Mouse (Mus musculus): ENCODE data around the gene Olfr657. TPM values are rescaled to one million over a fixed set of nuclear protein-coding genes. Genes with fewer than 3 reads are reported as not detected.

Olfr657 gene
- polyA plus RNA-seq (2016; fragmentation: Nextera tagmentation; extraction: Ambion mirVana), result not detected in 2 replicates

DNA sequence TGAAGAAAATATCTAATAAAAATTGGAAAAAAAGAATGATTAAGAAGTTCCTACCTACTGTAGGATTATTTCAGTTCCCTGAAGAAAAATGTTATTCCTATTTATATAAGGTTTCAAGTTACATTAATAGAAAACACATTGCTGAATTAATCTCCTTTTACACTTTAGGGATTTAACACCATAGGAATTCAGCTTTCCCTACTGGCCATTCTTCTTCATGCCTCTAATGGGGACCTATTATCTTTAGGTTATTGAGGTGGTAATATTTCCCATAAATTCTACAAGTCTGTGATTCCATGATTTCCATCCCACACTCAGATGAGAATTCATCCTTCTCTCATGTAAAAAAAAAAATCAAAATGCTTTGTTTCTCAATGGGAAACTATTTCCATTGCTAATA lies at the start of gene Olfr657:
Gene Olfr657 (plus strand): TSS at position 301 of the 400 bp plus-strand sequence.
- ATAC-seq (ENCODE audit: insufficient number of reproducible peaks, low FRiP score), result no peak

DNA sequence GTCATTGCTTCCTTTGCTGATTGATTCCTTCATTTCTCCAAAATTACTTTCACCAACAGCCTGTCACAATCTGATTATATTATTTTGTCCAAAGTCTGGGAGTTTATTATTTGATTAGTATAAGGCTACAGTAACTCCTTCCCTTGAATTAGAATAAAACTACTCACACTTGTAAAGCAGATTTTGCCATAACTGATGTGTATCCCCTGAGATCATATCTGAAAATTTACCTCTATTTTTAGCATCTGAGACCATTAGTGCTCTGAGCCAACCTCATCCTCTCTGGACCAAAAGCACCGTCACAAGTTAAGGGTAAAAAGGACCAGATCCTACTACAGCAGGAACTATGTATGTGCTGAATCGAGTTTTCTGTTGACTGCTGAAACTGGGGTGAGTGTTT lies 47.6 kb upstream of the Olfr657 start, which contains the start of gene Olfr653:
Gene Olfr653 (plus strand): TSS at position 301 of the 400 bp plus-strand sequence.
- no peak within 1 kb of the TSS for H3K4me2 ChIP-seq
- ATAC-seq (ENCODE audit: insufficient number of reproducible peaks, low FRiP score), result no peak
- no peaks in the 10 kb centered on the region for H3K9me3 ChIP-seq (replicated peaks)
- WGBS, result 44% methylated on average over 2 of the region's 2 CpGs
- H3K27ac ChIP-seq (ENCODE audit: poor library complexity, severe bottlenecking), result no peak within 1 kb of the TSS
- no peaks in the 10 kb centered on the region for H3K4me1 ChIP-seq (replicated peaks)
- no peak within 1 kb of the TSS for H3K4me3 ChIP-seq
- H3K27me3 ChIP-seq (replicated peaks), result no peaks in the 10 kb centered on the region
- H3K36me3 ChIP-seq, result no peaks in the 10 kb centered on the region
- H3K9ac ChIP-seq, result no peak within 1 kb of the TSS

More for the DNA sequence above, at the start of gene Olfr657:
- Histone ChIP-seq H3K27me3 (replicated peaks) (no peaks in the 10 kb centered on the region), H3K4me2 (no peak within 1 kb of the TSS), H3K9ac (no peak within 1 kb of the TSS), H3K4me1 (replicated peaks) (no peaks in the 10 kb centered on the region), H3K4me3 (no peak within 1 kb of the TSS), H3K27ac (ENCODE audit: poor library complexity, severe bottlenecking) (no peak within 1 kb of the TSS), H3K9me3 (replicated peaks) (no peaks in the 10 kb centered on the region), H3K36me3 (no peaks in the 10 kb centered on the region)

DNA sequence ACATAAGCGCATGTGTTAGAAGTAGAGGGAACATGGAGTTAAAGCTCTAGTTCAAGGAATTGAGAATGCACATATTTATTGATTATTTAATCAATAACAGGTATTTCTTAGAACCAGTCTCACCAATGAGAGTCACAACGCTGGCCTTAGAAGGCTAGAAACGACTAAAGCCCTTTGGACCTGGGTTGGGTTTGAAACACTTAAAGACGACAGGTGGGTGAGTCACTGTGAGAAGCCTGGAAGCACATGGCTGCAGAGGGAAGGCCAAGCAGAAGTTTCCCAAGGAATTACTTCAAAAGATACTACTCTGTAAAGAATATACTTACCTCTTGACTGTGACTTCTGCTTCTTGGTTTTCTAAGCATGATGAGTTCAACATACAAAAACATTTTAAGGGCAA lies 43.7 kb upstream of the Olfr657 start:
- no peak overlapping the region for H3K27ac ChIP-seq (ENCODE audit: poor library complexity, severe bottlenecking)
- 83% methylated on average over 4 of the region's 4 CpGs for WGBS
- H3K4me2 ChIP-seq, result no peak overlapping the region
- no peak for ATAC-seq (ENCODE audit: insufficient number of reproducible peaks, low FRiP score)
- H3K27me3 ChIP-seq (replicated peaks), result no peaks in the 10 kb centered on the region
- H3K4me1 ChIP-seq (replicated peaks), result no peaks in the 10 kb centered on the region
- H3K4me3 ChIP-seq, result no peak overlapping the region
- H3K36me3 ChIP-seq, result no peaks in the 10 kb centered on the region
- no peak overlapping the region for H3K9ac ChIP-seq
- H3K9me3 ChIP-seq (replicated peaks), result no peaks in the 10 kb centered on the region

DNA sequence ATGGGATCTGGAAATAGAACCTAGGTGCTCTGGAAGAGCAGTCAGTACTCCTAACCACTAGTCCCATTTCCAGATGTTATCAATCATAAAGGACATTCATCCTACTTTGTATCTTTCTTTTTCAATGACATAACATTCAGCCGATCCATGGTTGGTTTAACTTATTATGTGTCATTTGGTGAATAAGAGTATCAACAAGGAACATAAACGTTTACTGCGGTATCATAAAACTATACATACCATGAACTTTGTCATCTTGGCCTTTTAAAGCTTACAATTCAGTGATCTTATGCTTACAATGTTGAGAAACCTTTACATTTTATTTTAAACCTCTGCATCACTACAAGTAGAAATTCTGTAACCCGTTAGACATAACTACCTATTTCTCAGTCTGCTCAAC lies 43.2 kb upstream of the Olfr657 start:
- no peak overlapping the region for H3K4me2 ChIP-seq
- H3K27ac ChIP-seq (ENCODE audit: poor library complexity, severe bottlenecking), result no peak overlapping the region
- no peak overlapping the region for H3K9ac ChIP-seq
- ATAC-seq (ENCODE audit: insufficient number of reproducible peaks, low FRiP score), result no peak
- no peaks in the 10 kb centered on the region for H3K4me1 ChIP-seq (replicated peaks)
- 79% methylated on average over 4 of the region's 4 CpGs for WGBS
- no peak overlapping the region for H3K4me3 ChIP-seq
- no peaks in the 10 kb centered on the region for H3K36me3 ChIP-seq
- H3K27me3 ChIP-seq (replicated peaks), result no peaks in the 10 kb centered on the region
- H3K9me3 ChIP-seq (replicated peaks), result no peaks in the 10 kb centered on the region

DNA sequence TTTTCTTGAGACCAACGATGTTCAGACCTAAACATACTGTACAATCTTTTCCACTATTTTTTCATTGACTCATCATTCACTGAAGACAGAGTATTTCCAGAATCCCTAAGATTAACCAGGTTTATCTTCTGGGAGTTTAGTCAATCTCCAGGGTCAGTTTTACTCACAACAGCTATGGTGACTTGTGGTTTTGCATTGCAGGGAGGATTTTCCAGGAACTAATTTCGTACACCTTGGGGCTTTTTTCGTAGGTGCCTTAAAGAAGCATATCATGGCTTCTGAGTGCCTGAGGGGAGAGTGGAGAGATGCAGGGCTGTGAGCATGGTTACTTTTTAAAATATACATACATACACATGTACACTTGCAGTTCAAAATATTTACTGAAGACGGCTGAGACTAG lies 37.9 kb upstream of the Olfr657 start, which contains the start of gene Olfr654:
Gene Olfr654 (plus strand): TSS at position 301 of the 400 bp plus-strand sequence.
- Histone ChIP-seq H3K9me3 (replicated peaks) (0 out of 2 replicates have a peak, but pooled peaks cover 3% of the 10 kb centered on the region), H3K27me3 (replicated peaks) (no peaks in the 10 kb centered on the region; the same call in 1 of the 2 replicates), H3K9ac (no peak within 1 kb of the TSS), H3K4me1 (replicated peaks) (no peaks in the 10 kb centered on the region), H3K4me2 (no peak within 1 kb of the TSS), H3K36me3 (no peaks in the 10 kb centered on the region), H3K4me3 (no peak within 1 kb of the TSS), H3K27ac (ENCODE audit: poor library complexity, severe bottlenecking) (no peak within 1 kb of the TSS)
- 74% methylated on average over 4 of the region's 4 CpGs for WGBS
- ATAC-seq (ENCODE audit: insufficient number of reproducible peaks, low FRiP score), result no peak

DNA sequence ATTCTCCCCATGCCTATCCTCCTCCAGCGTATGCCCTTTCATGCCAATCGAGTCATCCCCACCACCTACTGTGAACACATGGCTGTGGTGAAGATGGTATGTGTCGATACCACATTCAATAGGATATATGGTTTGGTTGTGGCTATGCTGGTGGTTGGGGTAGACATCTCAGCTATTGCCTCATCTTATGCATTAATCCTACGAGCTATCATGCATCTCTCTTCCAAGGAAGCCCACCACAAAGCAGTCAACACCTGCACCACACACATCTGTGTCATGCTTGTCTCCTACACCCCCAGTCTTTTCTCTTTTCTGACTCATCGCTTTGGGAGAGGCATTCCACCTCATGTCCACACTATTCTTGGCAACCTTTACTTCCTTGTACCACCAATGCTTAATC lies 36.3 kb upstream of the Olfr657 start:
- Histone ChIP-seq H3K4me1 (replicated peaks) (no peaks in the 10 kb centered on the region), H3K36me3 (no peaks in the 10 kb centered on the region), H3K27ac (ENCODE audit: poor library complexity, severe bottlenecking) (no peak overlapping the region), H3K9ac (no peak overlapping the region), H3K27me3 (replicated peaks) (no peaks in the 10 kb centered on the region; the same call in 1 of the 2 replicates), H3K9me3 (replicated peaks) (0 out of 2 replicates have a peak, but pooled peaks cover 3% of the 10 kb centered on the region), H3K4me2 (no peak overlapping the region), H3K4me3 (no peak overlapping the region)
- ATAC-seq (ENCODE audit: insufficient number of reproducible peaks, low FRiP score), result no peak
- WGBS, result 75% methylated on average over 5 of the region's 5 CpGs

DNA sequence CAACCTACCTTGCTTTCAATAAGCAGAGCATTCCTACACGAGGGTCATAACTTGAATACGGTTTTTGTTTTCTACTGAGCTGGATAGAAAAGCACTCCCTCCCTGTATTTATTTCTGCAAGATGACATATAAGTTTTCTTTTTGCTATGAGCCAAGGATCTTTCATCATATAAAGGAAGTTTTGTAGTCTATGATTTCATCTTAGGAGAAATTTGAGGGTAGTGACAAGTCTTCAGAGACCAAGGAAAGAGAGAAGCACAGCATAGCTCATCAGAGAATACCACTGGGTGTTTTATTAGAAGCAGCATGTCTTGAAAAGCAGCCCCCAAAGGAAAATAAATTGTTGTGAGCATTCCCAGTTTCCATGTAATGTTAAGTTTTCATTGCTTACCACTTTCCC lies 22.9 kb upstream of the Olfr657 start, which contains the start of gene Olfr655:
Gene Olfr655 (minus strand): TSS at position 101 of the 400 bp plus-strand sequence.
- no peak for ATAC-seq (ENCODE audit: insufficient number of reproducible peaks, low FRiP score)
- H3K9me3 ChIP-seq (replicated peaks), result no peaks in the 10 kb centered on the region
- H3K4me1 ChIP-seq (replicated peaks), result no peaks in the 10 kb centered on the region
- H3K27ac ChIP-seq (ENCODE audit: poor library complexity, severe bottlenecking), result no peak within 1 kb of the TSS
- WGBS, result 78% methylated on average over 2 of the region's 2 CpGs
- no peaks in the 10 kb centered on the region for H3K36me3 ChIP-seq
- H3K9ac ChIP-seq, result no peak within 1 kb of the TSS
- no peak within 1 kb of the TSS for H3K4me2 ChIP-seq
- H3K4me3 ChIP-seq, result no peak within 1 kb of the TSS
- no peaks in the 10 kb centered on the region for H3K27me3 ChIP-seq (replicated peaks)

DNA sequence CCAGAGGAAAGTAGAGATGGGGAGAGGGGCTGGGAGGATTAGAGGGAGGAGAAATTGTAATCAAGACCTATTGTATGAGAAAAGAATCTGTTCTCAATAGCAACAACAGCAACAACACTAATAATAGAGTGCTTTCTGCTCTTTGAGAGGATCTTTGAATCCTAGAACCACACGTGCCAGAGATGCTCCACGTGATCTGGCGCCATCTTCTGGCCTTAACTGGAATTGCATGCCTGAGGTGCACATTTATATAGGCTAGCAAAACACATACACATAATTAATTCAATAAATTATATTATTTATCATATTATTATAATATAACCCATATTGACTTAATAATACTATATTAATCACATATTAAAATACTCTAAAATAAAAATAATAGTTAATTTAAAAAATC lies 21.4 kb upstream of the Olfr657 start:
- H3K4me2 ChIP-seq, result no peak overlapping the region
- no peaks in the 10 kb centered on the region for H3K9me3 ChIP-seq (replicated peaks)
- no peak for ATAC-seq (ENCODE audit: insufficient number of reproducible peaks, low FRiP score)
- WGBS, result 1% methylated on average over 3 of the region's 3 CpGs
- no peak overlapping the region for H3K4me3 ChIP-seq
- H3K4me1 ChIP-seq (replicated peaks), result no peaks in the 10 kb centered on the region
- H3K36me3 ChIP-seq, result no peaks in the 10 kb centered on the region
- no peaks in the 10 kb centered on the region for H3K27me3 ChIP-seq (replicated peaks)
- H3K9ac ChIP-seq, result no peak overlapping the region
- no peak overlapping the region for H3K27ac ChIP-seq (ENCODE audit: poor library complexity, severe bottlenecking)

DNA sequence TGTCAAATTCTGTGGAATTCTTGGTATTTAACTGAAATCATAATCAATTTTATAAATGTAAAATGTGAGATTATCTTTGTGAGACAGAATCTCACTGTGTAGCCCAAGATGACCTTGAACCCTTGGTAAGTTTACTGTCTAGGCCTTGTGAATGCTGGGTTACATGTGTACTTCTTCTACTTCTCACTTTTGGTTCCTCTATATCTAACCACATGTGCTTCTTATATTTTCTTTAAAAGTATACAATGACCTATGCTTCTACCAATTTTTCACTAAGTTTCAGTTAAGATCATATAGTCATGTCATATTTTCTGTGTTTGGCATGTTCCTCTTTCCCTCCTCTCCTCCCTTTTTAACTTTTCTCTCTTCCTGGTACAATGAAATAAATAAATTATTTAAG lies 19.9 kb upstream of the Olfr657 start:
- Histone ChIP-seq H3K36me3 (no peaks in the 10 kb centered on the region), H3K9ac (no peak overlapping the region), H3K4me1 (replicated peaks) (no peaks in the 10 kb centered on the region), H3K4me2 (no peak overlapping the region), H3K9me3 (replicated peaks) (no peaks in the 10 kb centered on the region), H3K27ac (ENCODE audit: poor library complexity, severe bottlenecking) (no peak overlapping the region), H3K27me3 (replicated peaks) (no peaks in the 10 kb centered on the region), H3K4me3 (no peak overlapping the region)
- no peak for ATAC-seq (ENCODE audit: insufficient number of reproducible peaks, low FRiP score)

DNA sequence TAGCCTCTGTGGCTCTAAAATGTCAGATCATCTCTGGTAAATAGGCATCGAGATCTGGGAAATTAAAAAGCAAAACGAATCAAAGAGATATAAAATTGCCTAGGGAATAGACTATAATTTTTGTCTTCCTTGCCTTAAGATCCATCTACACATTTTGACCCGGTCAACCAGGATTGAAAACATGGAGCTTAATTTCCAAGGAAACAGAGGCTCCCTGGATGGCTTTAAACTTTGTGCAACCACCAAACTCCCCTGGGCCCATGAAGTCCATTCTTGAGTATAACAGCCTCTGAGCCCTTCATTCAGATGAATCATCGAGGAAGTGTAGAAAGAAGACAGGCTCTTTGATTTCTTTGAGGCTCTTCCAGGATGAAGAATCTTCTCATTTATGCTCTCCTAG lies 10.9 kb upstream of the Olfr657 start, which contains the start of gene Olfr656:
Gene Olfr656 (plus strand): TSS at position 301 of the 400 bp plus-strand sequence.
- Histone ChIP-seq H3K36me3 (no peaks in the 10 kb centered on the region), H3K4me3 (no peak within 1 kb of the TSS), H3K9ac (no peak within 1 kb of the TSS), H3K4me1 (replicated peaks) (no peaks in the 10 kb centered on the region), H3K9me3 (replicated peaks) (0 out of 2 replicates have a peak, but pooled peaks cover 5% of the 10 kb centered on the region), H3K27ac (ENCODE audit: poor library complexity, severe bottlenecking) (no peak within 1 kb of the TSS), H3K4me2 (no peak within 1 kb of the TSS), H3K27me3 (replicated peaks) (no peaks in the 10 kb centered on the region)
- no peak for ATAC-seq (ENCODE audit: insufficient number of reproducible peaks, low FRiP score)
- WGBS, result 73% methylated on average over 4 of the region's 4 CpGs

DNA sequence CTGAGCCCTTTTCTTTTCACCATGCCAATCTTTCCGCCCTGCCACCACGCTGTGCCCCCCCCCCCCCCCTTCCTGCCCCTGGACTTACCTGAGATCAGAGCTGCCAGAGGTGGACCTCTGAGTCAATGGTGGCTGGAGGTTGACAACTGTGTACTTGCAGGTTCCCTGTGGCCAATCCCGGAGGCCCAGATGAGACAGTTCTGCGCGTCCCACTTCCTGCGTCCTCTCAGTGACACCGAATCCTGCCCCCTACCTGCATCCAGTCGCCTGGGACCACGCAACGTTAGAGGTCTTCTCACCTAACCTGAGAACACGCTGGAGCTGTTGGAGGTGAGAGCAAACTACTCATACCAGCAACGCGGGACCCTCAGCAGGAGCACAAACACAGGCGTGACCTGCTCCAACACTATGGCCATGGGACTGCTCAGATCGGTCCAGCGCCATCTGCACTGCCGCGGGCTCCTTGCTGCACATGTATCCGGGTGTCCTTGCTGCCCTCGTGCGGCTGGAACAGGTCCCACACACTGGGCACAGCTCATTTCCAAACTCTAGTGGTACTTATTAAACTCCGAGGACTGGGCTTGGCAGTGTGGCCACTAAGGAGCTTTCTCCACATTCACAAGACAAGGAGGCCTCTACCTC lies 22.4 kb downstream of the Olfr657 start, which contains the start of gene Olfr658:
Gene Olfr658 (minus strand): TSS at position 465 of the 642 bp plus-strand sequence.
- H3K9me3 ChIP-seq (replicated peaks), result no peaks in the 10 kb centered on the region
- 16% methylated on average over 21 of the region's 22 CpGs for WGBS
- peak; percentile 63; the same call in 1 of the 2 replicates for ATAC-seq (ENCODE audit: insufficient number of reproducible peaks, low FRiP score)
- H3K4me1 ChIP-seq (replicated peaks), result no peaks in the 10 kb centered on the region
- no peak within 1 kb of the TSS for H3K27ac ChIP-seq (ENCODE audit: poor library complexity, severe bottlenecking)
- H3K4me3 ChIP-seq, result peak within 1 kb of the TSS; percentile 16
- no peaks in the 10 kb centered on the region for H3K36me3 ChIP-seq
- peak within 1 kb of the TSS; percentile 56 for H3K4me2 ChIP-seq
- H3K9ac ChIP-seq, result no peak within 1 kb of the TSS
- H3K27me3 ChIP-seq (replicated peaks), result no peaks in the 10 kb centered on the region
